12 mouse cellular contexts compared by ENCODE assay signal in genomic region chr7:97420958-97421651, GRCm38 (mm10). TPM values are rescaled to one million over a fixed set of nuclear protein-coding genes. Genes with fewer than 3 reads are reported as not detected.
A peak's percentile ranks its signal among the peaks of the same experiment; 100 is the strongest.
DNase-seq lines count a peak whose midpoint lies in the region; ATAC-seq and TF ChIP-seq lines count a peak whose summit lies in the region.
"Had no signal": no experiment of that assay in that cellular context is flagged by ENCODE, and none has a peak within 500 bp of the region (broad histone marks: within the 10 kb centered on the region; RNA-seq: fewer than 3 reads in every experiment).

No protein-coding gene starts in this region.

- no peak for TF ChIP-seq CTCF in midbrain, postnatal 0 days (IDR thresholded peaks at IDR 0.05)
- TF ChIP-seq CTCF in stomach, postnatal 0 days (IDR thresholded peaks at IDR 0.05; ENCODE audit: low read depth), result no peak

- no peak for ATAC-seq in midbrain, postnatal 0 days (ENCODE audit: low FRiP score)
- no peak for ATAC-seq in midbrain, embryonic 11.5 days (ENCODE audit: low FRiP score)
- ATAC-seq in stomach, postnatal 0 days (ENCODE audit: low FRiP score, low TSS enrichment), result no peak
- ATAC-seq: forebrain, embryonic 15.5 days had no signal

- WGBS in heart, embryonic 10.5 days, result 80% methylated on average over 8 of the region's 8 CpGs
- 81% methylated on average over 8 of the region's 8 CpGs for WGBS in midbrain, postnatal 0 days
- 85% methylated on average over 8 of the region's 8 CpGs for WGBS in midbrain, embryonic 11.5 days
- WGBS in stomach, postnatal 0 days, result 68% methylated on average over 8 of the region's 8 CpGs

- H3K9ac ChIP-seq in midbrain, postnatal 0 days (replicated peaks; ENCODE audit: low read length, poor library complexity, severe bottlenecking), result no peak overlapping the region
- H3K9ac ChIP-seq in midbrain, embryonic 11.5 days (ENCODE audit: low read length), result no peak overlapping the region
- H3K9ac ChIP-seq in stomach, postnatal 0 days (ENCODE audit: low read length), result no peak overlapping the region
- H3K9ac ChIP-seq: forebrain, embryonic 15.5 days; liver, embryonic 15.5 days had no signal

- no peaks in the 10 kb centered on the region for H3K36me3 ChIP-seq in heart, embryonic 10.5 days
- H3K36me3 ChIP-seq in midbrain, postnatal 0 days (ENCODE audit: insufficient read depth, low read length), result no peaks in the 10 kb centered on the region
- H3K36me3 ChIP-seq in midbrain, embryonic 11.5 days (ENCODE audit: control insufficient read depth, insufficient read depth, low read length), result no peaks in the 10 kb centered on the region
- H3K36me3 ChIP-seq in stomach, postnatal 0 days (ENCODE audit: control insufficient read depth, insufficient read depth, low read length), result no peaks in the 10 kb centered on the region
- H3K36me3 ChIP-seq: forebrain, embryonic 15.5 days; liver, embryonic 15.5 days had no signal

- H3K9me3 ChIP-seq in heart, embryonic 10.5 days, result no peaks in the 10 kb centered on the region
- H3K9me3 ChIP-seq in midbrain, postnatal 0 days (ENCODE audit: low read length), result no peaks in the 10 kb centered on the region
- H3K9me3 ChIP-seq in midbrain, embryonic 11.5 days (ENCODE audit: control insufficient read depth, low read length), result no peaks in the 10 kb centered on the region
- H3K9me3 ChIP-seq in stomach, postnatal 0 days (ENCODE audit: control insufficient read depth, low read length), result no peaks in the 10 kb centered on the region
- H3K9me3 ChIP-seq: forebrain, embryonic 15.5 days; liver, embryonic 15.5 days had no signal

- DNase-seq in heart, adult 11 months, result peak; percentile 93
- no peak for DNase-seq in heart, embryonic 10.5 days (ENCODE audit: low spot score)
- DNase-seq in midbrain, postnatal 0 days (ENCODE audit: low spot score), result peak; percentile 73
- no peak for DNase-seq in midbrain, embryonic 11.5 days (ENCODE audit: low spot score, missing footprints)
- peak; percentile 86 to 89 for DNase-seq in cerebellum, postnatal 14 days
- DNase-seq in stomach, postnatal 0 days (ENCODE audit: low spot score), result no peak
- no peak for DNase-seq in spleen, postnatal 14 days (ENCODE audit: low spot score in 2 of 2)
- no peak for DNase-seq in embryo, embryonic 10.5 days (ENCODE audit: low spot score)
- DNase-seq: retina, postnatal 1 day had no signal

- H3K4me3 ChIP-seq in heart, embryonic 10.5 days, result no peak overlapping the region
- H3K4me3 ChIP-seq in midbrain, postnatal 0 days (ENCODE audit: low read depth, low read length), result no peak overlapping the region
- no peak overlapping the region for H3K4me3 ChIP-seq in midbrain, embryonic 11.5 days (ENCODE audit: low read depth, low read length)
- H3K4me3 ChIP-seq in stomach, postnatal 0 days (ENCODE audit: low read depth, low read length), result no peak overlapping the region
- H3K4me3 ChIP-seq: forebrain, embryonic 15.5 days; liver, embryonic 15.5 days had no signal

- no peaks in the 10 kb centered on the region for H3K27me3 ChIP-seq in heart, embryonic 10.5 days (ENCODE audit: insufficient read depth, poor library complexity, severe bottlenecking)
- no peaks in the 10 kb centered on the region for H3K27me3 ChIP-seq in midbrain, postnatal 0 days (ENCODE audit: insufficient read depth, low read length)
- H3K27me3 ChIP-seq in midbrain, embryonic 11.5 days (ENCODE audit: control insufficient read depth, insufficient read depth, low read length), result no peaks in the 10 kb centered on the region
- no peaks in the 10 kb centered on the region for H3K27me3 ChIP-seq in stomach, postnatal 0 days (ENCODE audit: control insufficient read depth, insufficient read depth, low read length)
- H3K27me3 ChIP-seq: forebrain, embryonic 15.5 days; liver, embryonic 15.5 days had no signal

- no peak overlapping the region for H3K27ac ChIP-seq in heart, embryonic 10.5 days
- no peak overlapping the region for H3K27ac ChIP-seq in midbrain, postnatal 0 days (ENCODE audit: low read depth, low read length)
- H3K27ac ChIP-seq in midbrain, embryonic 11.5 days (ENCODE audit: low read depth, low read length), result no peak overlapping the region
- H3K27ac ChIP-seq in stomach, postnatal 0 days (replicated peaks), result 0 out of 2 replicates have a peak overlapping the region, but pooled peaks have one; percentile 18
- H3K27ac ChIP-seq: forebrain, embryonic 15.5 days; liver, embryonic 15.5 days had no signal

- no peak overlapping the region for H3K4me2 ChIP-seq in midbrain, postnatal 0 days (ENCODE audit: low read depth, low read length, poor library complexity, severe bottlenecking)
- no peak overlapping the region for H3K4me2 ChIP-seq in midbrain, embryonic 11.5 days
- no peak overlapping the region for H3K4me2 ChIP-seq in stomach, postnatal 0 days (replicated peaks; ENCODE audit: low read depth)
- H3K4me2 ChIP-seq: forebrain, embryonic 15.5 days; liver, embryonic 15.5 days had no signal

- TF ChIP-seq EP300 in stomach, postnatal 0 days (optimal IDR thresholded peaks at IDR 0.05), result no peak

- peaks cover 20% of the 10 kb centered on the region for H3K4me1 ChIP-seq in heart, embryonic 10.5 days
- no peaks in the 10 kb centered on the region for H3K4me1 ChIP-seq in midbrain, postnatal 0 days (ENCODE audit: insufficient read depth, low read length)
- no peaks in the 10 kb centered on the region for H3K4me1 ChIP-seq in midbrain, embryonic 11.5 days (ENCODE audit: control insufficient read depth, insufficient read depth, low read length)
- H3K4me1 ChIP-seq in stomach, postnatal 0 days (replicated peaks; ENCODE audit: control insufficient read depth, insufficient read depth), result no peaks in the 10 kb centered on the region; the same call in 1 of the 2 replicates

RNA-seq across cellular contexts. Expression of gene Thrsp, which starts 3.6 kb away (rescaled TPM):
- polyA plus RNA-seq in heart, embryonic 10.5 days (2016; fragmentation: Nextera tagmentation; extraction: Ambion mirVana), result 0.43 and 0.51 TPM in 2 replicates
- 0.85 and 1.7 TPM in 2 replicates for total RNA-seq in midbrain, postnatal 0 days (2014; rRNA removed)
- 1.3 and 1.6 TPM in 2 replicates for polyA plus RNA-seq in midbrain, postnatal 0 days (2015; fragmentation: Nextera tagmentation; extraction: Ambion mirVana)
- 0.12 TPM in 1 of 2 replicates, not detected in the other for polyA plus RNA-seq in midbrain, embryonic 11.5 days (2014; fragmentation: Nextera tagmentation; extraction: Ambion mirVana)
- polyA plus RNA-seq in stomach, postnatal 0 days (2015; fragmentation: Nextera tagmentation; extraction: Ambion mirVana), result 1.4 and 1.5 TPM in 2 replicates
- total RNA-seq: monocyte, adult 5-6 weeks had no signal

RNA-seq across cellular contexts. Expression of gene Ndufc2, which starts 21.3 kb away (rescaled TPM):
- 380 and 484 TPM in 2 replicates for polyA plus RNA-seq in heart, embryonic 10.5 days (2016; fragmentation: Nextera tagmentation; extraction: Ambion mirVana)
- 408 and 463 TPM in 2 replicates for total RNA-seq in midbrain, postnatal 0 days (2014; rRNA removed)
- polyA plus RNA-seq in midbrain, postnatal 0 days (2015; fragmentation: Nextera tagmentation; extraction: Ambion mirVana), result 608 and 638 TPM in 2 replicates
- 371 and 375 TPM in 2 replicates for polyA plus RNA-seq in midbrain, embryonic 11.5 days (2014; fragmentation: Nextera tagmentation; extraction: Ambion mirVana)
- polyA plus RNA-seq in stomach, postnatal 0 days (2015; fragmentation: Nextera tagmentation; extraction: Ambion mirVana), result 415 and 439 TPM in 2 replicates

RNA-seq across cellular contexts. Expression of gene Kctd14, which starts 30.0 kb away (rescaled TPM):
- 0.47 and 0.87 TPM in 2 replicates for polyA plus RNA-seq in heart, embryonic 10.5 days (2016; fragmentation: Nextera tagmentation; extraction: Ambion mirVana)
- total RNA-seq in midbrain, postnatal 0 days (2014; rRNA removed), result 0.14 and 0.16 TPM in 2 replicates
- 1.0 and 1.3 TPM in 2 replicates for polyA plus RNA-seq in midbrain, postnatal 0 days (2015; fragmentation: Nextera tagmentation; extraction: Ambion mirVana)
- polyA plus RNA-seq in midbrain, embryonic 11.5 days (2014; fragmentation: Nextera tagmentation; extraction: Ambion mirVana), result 0.28 and 0.37 TPM in 2 replicates
- 32.4 and 33.2 TPM in 2 replicates for polyA plus RNA-seq in stomach, postnatal 0 days (2015; fragmentation: Nextera tagmentation; extraction: Ambion mirVana)

RNA-seq across cellular contexts. Expression of gene Alg8, which starts 49.7 kb away (rescaled TPM):
- 47.3 and 53.4 TPM in 2 replicates for polyA plus RNA-seq in heart, embryonic 10.5 days (2016; fragmentation: Nextera tagmentation; extraction: Ambion mirVana)
- 6.4 and 7.3 TPM in 2 replicates for total RNA-seq in midbrain, postnatal 0 days (2014; rRNA removed)
- 9.0 and 9.1 TPM in 2 replicates for polyA plus RNA-seq in midbrain, postnatal 0 days (2015; fragmentation: Nextera tagmentation; extraction: Ambion mirVana)
- polyA plus RNA-seq in midbrain, embryonic 11.5 days (2014; fragmentation: Nextera tagmentation; extraction: Ambion mirVana), result 37.1 and 38.1 TPM in 2 replicates
- 14.6 and 15.3 TPM in 2 replicates for polyA plus RNA-seq in stomach, postnatal 0 days (2015; fragmentation: Nextera tagmentation; extraction: Ambion mirVana)

RNA-seq across cellular contexts. Expression of gene Ints4, which starts 59.7 kb away (rescaled TPM):
- polyA plus RNA-seq in heart, embryonic 10.5 days (2016; fragmentation: Nextera tagmentation; extraction: Ambion mirVana), result 45.6 and 48.5 TPM in 2 replicates
- total RNA-seq in midbrain, postnatal 0 days (2014; rRNA removed), result 31.2 and 32.8 TPM in 2 replicates
- polyA plus RNA-seq in midbrain, postnatal 0 days (2015; fragmentation: Nextera tagmentation; extraction: Ambion mirVana), result 23.0 and 23.3 TPM in 2 replicates
- polyA plus RNA-seq in midbrain, embryonic 11.5 days (2014; fragmentation: Nextera tagmentation; extraction: Ambion mirVana), result 61.4 and 62.6 TPM in 2 replicates
- 21.9 and 26.7 TPM in 2 replicates for polyA plus RNA-seq in stomach, postnatal 0 days (2015; fragmentation: Nextera tagmentation; extraction: Ambion mirVana)

Comparison
In these comparisons a context has a peak if more than half of its experiments do, and no peak if none do; other contexts are left out.
1. DNase-seq: peak in heart, adult 11 months (single experiment), midbrain, postnatal 0 days (single experiment) and cerebellum, postnatal 14 days (2 of 2); none in heart, embryonic 10.5 days (single experiment), midbrain, embryonic 11.5 days (single experiment), stomach, postnatal 0 days (single experiment), spleen, postnatal 14 days (0 of 2) and embryo, embryonic 10.5 days (single experiment).
2. RNA of gene Kctd14, which starts 30.0 kb away (polyA plus RNA-seq): 32.4 to 33.2 TPM in stomach, postnatal 0 days; 1.0 to 1.3 TPM in midbrain, postnatal 0 days, 0.47 to 0.87 TPM in heart, embryonic 10.5 days and 0.28 to 0.37 TPM in midbrain, embryonic 11.5 days; every median in the first group is over 10 times any median in the second.